Mouse (Mus musculus): Measurements from ENCODE around the gene Plekhb1.

DNA sequence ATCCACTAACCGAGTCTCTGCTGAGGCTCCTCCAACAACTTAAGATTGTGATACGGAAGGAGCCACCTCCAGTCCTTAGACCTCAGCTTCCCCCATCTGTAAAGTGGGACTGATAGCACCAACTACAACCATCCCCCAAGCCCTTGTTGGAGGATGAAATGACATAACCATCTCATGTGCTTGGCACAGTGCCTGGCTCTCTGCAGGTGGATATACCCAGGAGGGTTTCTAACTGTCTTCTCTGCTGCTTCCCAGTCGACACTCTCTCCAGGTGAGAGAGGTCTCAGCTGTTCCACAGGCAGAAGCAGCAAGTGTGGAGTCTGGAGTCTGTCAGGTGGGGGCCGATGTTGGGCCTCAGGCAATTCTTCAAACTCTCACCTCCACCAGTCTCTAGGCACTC is 11.2 kb downstream of the Plekhb1 start:
- TF ChIP-seq ZC3H11A (IDR thresholded peaks at IDR 0.05; ENCODE audit: borderline replicate concordance, low read depth, low read length) (no peak), CHD2 (IDR thresholded peaks at IDR 0.05; ENCODE audit: low read depth, low read length) (no peak), MAFK (IDR thresholded peaks at IDR 0.05; ENCODE audit: insufficient read depth, low read depth, low read length) (no peak), HCFC1 (IDR thresholded peaks at IDR 0.05; ENCODE audit: borderline replicate concordance, insufficient read depth, low read length) (no peak), ZNF384 (IDR thresholded peaks at IDR 0.05; ENCODE audit: low read depth, low read length) (no peak)
